Mouse (Mus musculus) spleen, postnatal 36 days (tissue): ENCODE data around the gene Mrpl40.
A peak's percentile ranks its signal among the peaks of the same experiment; 100 is the strongest.
"Not testable (repeated sequence)": the region's sequence is repeated elsewhere in the genome, so short reads cannot be mapped to it uniquely, and the experiment has no call there.

Experiments
- DNase-seq, 2 experiments: peaks; one replicate each; pipeline ENCODE4 v3.0.0; 2022; ENCODE audit warnings: low spot score in 2 of 2, mixed read lengths in 1 of 2

Mrpl40 gene

GRCm38 (mm10) chr16:18876442-18877308 lies at the start of gene Mrpl40, which contains the start of gene Hira:
Gene Mrpl40 (minus strand): TSS chr16:18876862.
Gene Hira (plus strand): TSS chr16:18877037.
- DNase-seq: peak; percentile 96

- DNase-seq: no peak
Observed at GRCm38 (mm10) chr16:18921771-18922170, 45.1 kb upstream of the Mrpl40 start.

DNA sequence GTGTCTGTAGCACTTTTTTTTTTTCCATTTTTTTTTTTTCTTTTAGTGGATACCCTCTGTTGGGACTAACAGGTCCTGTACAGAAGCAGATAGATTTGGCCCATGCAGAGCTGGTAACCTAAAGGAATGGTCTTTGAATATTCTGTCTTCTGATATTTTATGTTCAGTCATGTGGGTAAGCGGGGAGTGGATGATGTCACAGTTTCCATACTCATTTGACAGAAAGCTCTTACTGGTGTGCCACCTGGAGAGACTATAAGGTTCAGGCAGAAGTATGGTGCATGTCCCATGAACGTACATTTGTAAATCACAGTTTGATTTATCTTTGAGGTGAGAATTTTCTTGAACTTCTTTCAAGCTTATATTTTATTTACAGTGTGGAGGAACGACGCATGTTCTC lies 39.4 kb upstream of the Mrpl40 start:
- no peak for DNase-seq

DNA sequence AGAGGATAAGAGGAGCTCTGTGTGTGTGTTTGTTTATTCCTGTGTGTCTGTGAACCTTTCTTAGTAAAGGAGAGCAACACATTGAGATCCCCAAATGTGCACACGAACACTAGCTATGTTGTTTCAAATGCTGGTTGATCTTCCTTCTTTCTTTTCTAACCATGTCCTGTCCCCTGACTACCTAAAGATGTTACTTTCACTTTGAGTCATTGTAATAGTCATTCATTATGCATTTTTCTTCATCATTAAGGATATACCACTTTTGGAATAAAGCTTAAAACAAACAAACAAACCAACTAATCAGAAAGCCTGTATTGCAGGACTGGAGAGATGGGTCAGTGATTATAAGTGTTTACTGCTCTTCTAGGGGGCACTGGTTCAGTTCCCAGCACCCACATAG lies 29.0 kb upstream of the Mrpl40 start:
- no peak for DNase-seq

GRCm38 (mm10) chr16:18896429-18896828 lies 19.8 kb upstream of the Mrpl40 start:
- peak; percentile 27 to 61 for DNase-seq

DNA sequence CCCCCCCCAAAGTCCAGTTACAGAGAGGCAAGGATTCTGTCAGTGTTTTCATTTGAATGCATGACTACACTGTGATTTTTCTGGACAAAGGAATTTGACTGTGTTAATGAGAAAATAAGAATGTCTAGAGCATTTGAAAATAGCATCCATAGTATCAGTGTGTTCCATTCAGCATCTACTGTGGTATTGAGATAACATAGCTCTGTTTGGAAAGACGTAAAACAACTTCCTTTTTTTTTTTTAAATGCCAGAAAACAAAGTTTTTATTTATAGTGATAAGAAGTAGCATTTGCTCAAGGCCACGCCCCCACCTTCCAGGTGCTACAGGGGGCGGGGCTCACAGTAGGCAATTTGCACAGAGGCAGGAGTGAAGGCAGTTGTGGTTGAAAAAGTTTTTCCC lies 18.6 kb upstream of the Mrpl40 start:
- DNase-seq: no peak

DNA sequence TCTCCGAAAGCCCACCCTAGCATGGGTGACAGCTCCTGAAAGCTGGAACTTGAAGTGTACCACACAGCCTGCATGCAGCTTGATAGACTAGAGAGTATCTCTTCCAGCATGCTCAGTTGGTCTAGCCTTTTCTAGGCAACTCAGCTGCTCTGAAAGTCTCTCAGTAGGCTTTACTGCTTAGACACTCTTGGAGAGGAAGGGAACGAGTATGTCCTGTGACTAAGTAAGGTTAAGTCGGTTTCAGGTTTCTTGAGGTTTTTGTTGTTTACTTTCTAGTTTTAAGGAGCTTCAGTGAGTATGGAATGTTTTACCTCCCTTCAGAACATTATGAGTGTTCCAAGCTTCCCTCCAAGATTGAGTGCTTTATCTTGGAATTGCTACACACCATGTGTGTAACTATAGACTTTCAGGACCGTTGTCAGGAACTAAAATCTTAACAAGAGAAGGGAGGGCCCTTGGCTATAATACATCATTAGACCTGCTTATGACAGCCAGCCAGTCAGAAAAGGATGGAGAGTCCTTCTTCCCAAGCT lies 17.2 kb upstream of the Mrpl40 start:
- DNase-seq: no peak

GRCm38 (mm10) chr16:18884044-18884443 lies 7.4 kb upstream of the Mrpl40 start:
- DNase-seq: no peak

GRCm38 (mm10) chr16:18878091-18878720 lies 1.5 kb upstream of the Mrpl40 start:
- DNase-seq: no peak

- DNase-seq: peak; percentile 57 to 58
Observed at GRCm38 (mm10) chr16:18877386-18878090, 876 bp upstream of the Mrpl40 start.

- no peak for DNase-seq
Observed at GRCm38 (mm10) chr16:18876091-18876441, 596 bp downstream of the Mrpl40 start.

DNA sequence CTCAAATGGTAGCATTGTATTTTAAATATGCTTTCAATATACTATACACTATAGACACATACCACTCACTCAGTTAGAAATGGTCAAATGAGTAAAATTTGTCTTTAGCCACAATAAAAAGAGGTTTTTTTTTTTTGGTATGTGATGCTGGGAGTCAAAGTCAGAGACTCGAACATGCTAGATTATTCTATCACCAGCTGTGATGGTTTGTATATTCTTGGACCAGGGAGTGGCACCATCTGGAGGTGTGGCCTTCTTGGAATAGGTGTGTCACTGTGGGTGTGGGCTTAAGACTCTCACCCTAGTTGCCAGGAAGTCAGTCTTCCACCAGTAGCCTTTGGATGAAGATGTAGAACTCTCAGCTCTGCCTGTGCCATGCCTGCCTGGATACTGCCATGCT lies 6.2 kb downstream of the Mrpl40 start:
- DNase-seq: not testable (repeated sequence)

GRCm38 (mm10) chr16:18860186-18860585 lies 16.5 kb downstream of the Mrpl40 start:
- no peak for DNase-seq

DNA sequence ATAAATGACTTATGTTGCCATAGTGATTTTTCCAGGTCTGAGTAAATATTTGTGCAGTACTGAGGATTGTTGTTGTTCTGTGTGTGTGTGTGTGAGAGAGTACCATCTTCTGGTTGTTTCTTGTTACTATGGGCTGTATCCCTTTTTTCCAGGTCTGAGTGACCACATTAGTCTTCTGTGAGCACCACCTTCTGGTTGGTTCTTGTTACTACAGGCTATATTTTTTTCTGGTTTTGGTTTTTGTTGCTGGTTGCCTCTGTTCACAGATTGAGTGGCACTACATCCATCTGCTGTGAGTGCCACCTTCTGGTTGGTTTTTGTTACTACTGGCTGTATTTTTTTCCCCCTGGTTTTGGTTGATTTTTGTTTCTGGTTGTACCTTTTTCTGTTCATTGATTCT lies 18.1 kb downstream of the Mrpl40 start:
- DNase-seq: peak; percentile 5 to 43

- not testable (repeated sequence) for DNase-seq
Observed at GRCm38 (mm10) chr16:18849521-18850190, 27.0 kb downstream of the Mrpl40 start.

DNA sequence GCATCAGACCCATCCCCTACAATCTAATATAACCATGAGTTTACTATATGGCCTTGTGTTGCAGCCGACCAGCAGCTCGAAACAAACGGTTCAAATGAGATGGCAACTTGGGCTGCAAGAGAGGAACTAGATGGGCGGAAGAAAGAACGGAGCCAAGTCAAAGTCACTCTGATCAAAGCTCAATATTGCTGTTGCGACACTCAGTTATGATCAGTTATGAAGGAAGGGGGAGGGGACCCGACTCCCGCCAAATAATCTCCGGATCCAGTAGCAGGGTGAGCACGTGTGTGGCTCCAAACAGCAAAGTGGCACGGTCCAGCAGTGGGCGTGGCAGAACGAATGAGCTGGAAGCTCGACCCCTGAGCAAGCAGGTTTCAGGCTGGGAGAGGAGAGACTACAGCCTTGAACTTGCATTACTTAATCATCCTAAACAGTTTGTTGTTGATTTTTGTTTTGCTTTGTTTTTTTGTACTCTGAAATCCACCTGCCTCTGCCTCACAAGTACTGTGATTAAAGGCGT lies 30.3 kb downstream of the Mrpl40 start:
- DNase-seq: no peak

DNA sequence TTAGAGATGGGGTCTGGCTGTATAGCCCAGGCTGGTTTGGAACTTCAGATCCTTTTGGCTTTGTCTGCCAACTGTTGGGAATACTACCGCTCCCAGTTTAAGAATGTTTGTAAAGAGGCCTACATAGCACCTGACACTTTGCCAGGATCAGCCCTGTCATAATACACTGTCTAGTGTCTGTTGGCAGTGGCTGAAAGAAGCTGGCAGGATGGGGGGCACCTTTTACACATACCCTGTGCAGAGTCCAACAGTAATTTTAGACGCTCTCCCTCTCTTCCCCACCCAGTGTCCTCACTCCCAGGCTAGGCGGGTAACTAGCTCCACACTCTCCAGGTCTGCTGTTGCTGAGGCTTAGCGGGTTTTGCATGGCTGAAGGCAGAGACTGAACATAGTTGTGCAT lies 38.3 kb downstream of the Mrpl40 start:
- no peak for DNase-seq

GRCm38 (mm10) chr16:18836468-18837208 lies 40.0 kb downstream of the Mrpl40 start, which contains the start of the genes 2510002D24Rik and Gm28539:
Gene 2510002D24Rik (plus strand): TSS chr16:18836578.
Gene Gm28539 (plus strand): TSS chr16:18836584.
- peak; percentile 91 to 93 for DNase-seq

DNA sequence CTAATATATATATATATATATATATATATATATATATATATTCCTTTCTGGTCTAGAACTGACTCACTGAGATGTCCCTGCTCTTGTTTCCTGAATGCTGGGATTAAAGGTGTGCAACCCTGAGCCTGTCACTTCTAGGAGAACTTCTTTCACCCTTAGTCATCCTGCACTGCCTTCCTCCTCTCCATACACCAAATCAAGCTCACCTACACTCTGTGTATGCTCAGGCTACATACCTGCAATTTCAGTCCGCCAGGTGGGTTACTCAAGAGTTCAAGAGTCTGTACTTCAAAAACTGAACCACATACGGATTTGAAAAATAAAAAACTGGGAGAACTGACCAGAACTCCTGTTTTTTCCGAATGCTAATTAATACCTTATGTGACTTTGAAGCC lies 40.6 kb downstream of the Mrpl40 start:
- no peak for DNase-seq

DNA sequence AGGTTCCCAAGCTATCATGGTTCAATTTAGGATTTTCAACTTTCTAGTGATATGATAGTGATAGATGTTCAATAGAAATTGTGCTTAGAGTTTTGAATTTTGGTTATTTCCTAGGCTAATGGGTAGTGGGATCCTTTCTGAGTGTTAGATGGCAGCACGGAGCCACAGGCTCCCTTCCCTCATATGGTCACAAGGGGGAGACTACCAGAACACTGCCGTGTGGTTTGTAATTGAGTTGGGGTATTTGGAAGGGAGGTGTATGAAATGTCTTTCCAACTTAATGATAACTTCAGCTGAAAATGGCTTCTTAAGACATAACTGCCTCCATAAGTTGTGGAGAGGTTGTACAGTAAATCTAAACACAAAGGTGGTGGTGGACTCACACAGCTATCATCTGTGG lies 43.2 kb downstream of the Mrpl40 start:
- no peak for DNase-seq

DNA sequence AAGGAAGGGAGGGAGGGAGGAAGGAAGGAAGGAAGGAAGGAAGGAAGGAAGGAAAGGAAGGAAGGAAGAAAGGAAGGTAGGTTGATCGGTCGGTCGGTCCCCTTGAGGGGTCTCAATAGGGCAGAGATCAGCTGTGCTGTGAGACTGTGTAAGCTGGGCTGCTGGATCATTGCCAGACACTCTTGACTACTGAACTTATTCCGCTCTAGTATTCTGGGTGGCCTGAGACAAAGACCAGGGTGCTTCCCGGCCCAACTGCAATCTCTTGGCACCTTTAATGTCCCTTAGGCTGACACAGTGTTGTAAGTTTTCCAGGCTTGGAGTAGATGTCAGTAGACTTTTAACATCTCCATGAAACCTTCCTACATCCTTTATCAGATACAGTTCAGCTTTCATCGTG lies 47.6 kb downstream of the Mrpl40 start:
- no peak for DNase-seq
